Mouse (Mus musculus): ENCODE results near the gene Uncx. TPM values are rescaled to one million over a fixed set of nuclear protein-coding genes. Genes with fewer than 3 reads are reported as not detected.
A peak's percentile ranks its signal among the peaks of the same experiment; 100 is the strongest.

Gene Uncx
- polyA plus RNA-seq, 1 experiment from 2014 or later, result 48.8 TPM

GRCm38 (mm10) chr5:139557079-139557478, 13.8 kb downstream of the Uncx start:
- H3K4me2 ChIP-seq, result no peak overlapping the region
- H3K4me1 ChIP-seq, result peaks cover 55% of the 10 kb centered on the region
- H3K9me3 ChIP-seq, result no peaks in the 10 kb centered on the region
- H3K36me3 ChIP-seq (replicated peaks), result no peaks in the 10 kb centered on the region
- H3K9ac ChIP-seq, result no peak overlapping the region
- H3K27ac ChIP-seq, result no peak overlapping the region
- no peak for ATAC-seq (replicated peaks)
- peaks cover 54% of the 10 kb centered on the region for H3K27me3 ChIP-seq (replicated peaks)
- H3K4me3 ChIP-seq, result no peak overlapping the region
- WGBS, result 5% methylated on average over 10 of the region's 10 CpGs

GRCm38 (mm10) chr5:139557531-139558467, 14.5 kb downstream of the Uncx start:
- H3K27me3 ChIP-seq (replicated peaks), result peaks cover 51% of the 10 kb centered on the region
- peak overlapping the region; percentile 40; the same call in 1 of the 2 replicates for H3K27ac ChIP-seq
- H3K36me3 ChIP-seq (replicated peaks), result no peaks in the 10 kb centered on the region
- ATAC-seq (replicated peaks), result peak; percentile 43
- H3K9me3 ChIP-seq, result no peaks in the 10 kb centered on the region
- H3K4me3 ChIP-seq, result peak overlapping the region; percentile 10; the same call in 1 of the 2 replicates
- no peak overlapping the region for H3K9ac ChIP-seq
- H3K4me1 ChIP-seq, result peaks cover 48% of the 10 kb centered on the region
- H3K4me2 ChIP-seq, result peak overlapping the region; percentile 37
- 2% methylated on average over 43 of the region's 43 CpGs for whole genome bisulfite sequencing

- peak overlapping the region; percentile 37 for H3K4me2 ChIP-seq
- H3K4me3 ChIP-seq, result peak overlapping the region; percentile 10; the same call in 1 of the 2 replicates
- no peaks in the 10 kb centered on the region for H3K9me3 ChIP-seq
- H3K4me1 ChIP-seq, result peaks cover 43% of the 10 kb centered on the region
- 0% methylated on average over 16 of the region's 16 CpGs for WGBS
- peak overlapping the region; percentile 40; the same call in 1 of the 2 replicates for H3K27ac ChIP-seq
- H3K36me3 ChIP-seq (replicated peaks), result no peaks in the 10 kb centered on the region
- peak; percentile 72 for ATAC-seq (replicated peaks)
- no peak overlapping the region for H3K9ac ChIP-seq
- H3K27me3 ChIP-seq (replicated peaks), result peaks cover 51% of the 10 kb centered on the region
These were observed 15.1 kb downstream of the Uncx start for GRCm38 (mm10) chr5:139558468-139558804.

GRCm38 (mm10) chr5:139558917-139559660, 15.8 kb downstream of the Uncx start:
- peaks cover 43% of the 10 kb centered on the region for H3K4me1 ChIP-seq
- H3K36me3 ChIP-seq (replicated peaks), result no peaks in the 10 kb centered on the region
- no peak overlapping the region for H3K4me3 ChIP-seq
- WGBS, result 9% methylated on average over 12 of the region's 12 CpGs
- peak overlapping the region; percentile 57 for H3K27ac ChIP-seq
- no peak overlapping the region for H3K9ac ChIP-seq
- H3K4me2 ChIP-seq, result peak overlapping the region; percentile 24
- H3K27me3 ChIP-seq (replicated peaks), result peaks cover 47% of the 10 kb centered on the region
- ATAC-seq (replicated peaks), result peak; percentile 46; the same call in 1 of the 2 replicates
- no peaks in the 10 kb centered on the region for H3K9me3 ChIP-seq

GRCm38 (mm10) chr5:139559782-139560181, 16.5 kb downstream of the Uncx start:
- H3K27me3 ChIP-seq (replicated peaks), result peaks cover 48% of the 10 kb centered on the region
- no peak overlapping the region for H3K9ac ChIP-seq
- no peak overlapping the region for H3K4me2 ChIP-seq
- ATAC-seq (replicated peaks), result no peak
- H3K9me3 ChIP-seq, result no peaks in the 10 kb centered on the region
- H3K27ac ChIP-seq, result no peak overlapping the region
- H3K36me3 ChIP-seq (replicated peaks), result no peaks in the 10 kb centered on the region
- WGBS, result 51% methylated on average over 7 of the region's 7 CpGs
- peaks cover 39% of the 10 kb centered on the region for H3K4me1 ChIP-seq
- H3K4me3 ChIP-seq, result no peak overlapping the region

GRCm38 (mm10) chr5:139561363-139562001, 18.2 kb downstream of the Uncx start:
- Histone ChIP-seq H3K27ac (no peak overlapping the region), H3K4me2 (no peak overlapping the region), H3K36me3 (replicated peaks) (no peaks in the 10 kb centered on the region), H3K9me3 (no peaks in the 10 kb centered on the region), H3K4me3 (no peak overlapping the region), H3K9ac (no peak overlapping the region), H3K27me3 (replicated peaks) (peaks cover 32% of the 10 kb centered on the region), H3K4me1 (peaks cover 25% of the 10 kb centered on the region)
- ATAC-seq (replicated peaks), result no peak
- 52% methylated on average over 4 of the region's 4 CpGs for WGBS

GRCm38 (mm10) chr5:139564663-139565062, 21.4 kb downstream of the Uncx start:
- Histone ChIP-seq H3K27me3 (replicated peaks) (peaks cover 18% of the 10 kb centered on the region), H3K4me1 (no peaks in the 10 kb centered on the region; the same call in 1 of the 2 replicates), H3K36me3 (replicated peaks) (no peaks in the 10 kb centered on the region), H3K4me2 (no peak overlapping the region), H3K27ac (no peak overlapping the region), H3K4me3 (no peak overlapping the region), H3K9ac (no peak overlapping the region), H3K9me3 (no peaks in the 10 kb centered on the region)
- no peak for ATAC-seq (replicated peaks)
- WGBS, result 51% methylated on average over 2 of the region's 2 CpGs

- Histone ChIP-seq H3K4me2 (no peak overlapping the region), H3K9ac (no peak overlapping the region), H3K36me3 (replicated peaks) (no peaks in the 10 kb centered on the region), H3K9me3 (no peaks in the 10 kb centered on the region), H3K4me1 (no peaks in the 10 kb centered on the region; the same call in 1 of the 2 replicates), H3K4me3 (no peak overlapping the region), H3K27ac (no peak overlapping the region), H3K27me3 (replicated peaks) (peaks cover 12% of the 10 kb centered on the region)
- ATAC-seq (replicated peaks), result no peak
- WGBS, result 63% methylated on average over 4 of the region's 4 CpGs
These were observed 22.2 kb downstream of the Uncx start for GRCm38 (mm10) chr5:139565462-139565861.

GRCm38 (mm10) chr5:139566640-139567399, 23.5 kb downstream of the Uncx start:
- no peak overlapping the region for H3K4me2 ChIP-seq
- no peak overlapping the region for H3K27ac ChIP-seq
- no peaks in the 10 kb centered on the region for H3K9me3 ChIP-seq
- H3K27me3 ChIP-seq (replicated peaks), result peaks cover 7% of the 10 kb centered on the region
- H3K4me1 ChIP-seq, result no peaks in the 10 kb centered on the region; the same call in 1 of the 2 replicates
- no peak overlapping the region for H3K4me3 ChIP-seq
- 71% methylated on average over 6 of the region's 6 CpGs for WGBS
- no peaks in the 10 kb centered on the region for H3K36me3 ChIP-seq (replicated peaks)
- no peak for ATAC-seq (replicated peaks)
- H3K9ac ChIP-seq, result no peak overlapping the region

- WGBS, result 25% methylated on average over 2 of the region's 2 CpGs
- peak; percentile 42; the same call in 1 of the 2 replicates for ATAC-seq (replicated peaks)
- no peaks in the 10 kb centered on the region for H3K9me3 ChIP-seq
These were observed 24.8 kb downstream of the Uncx start for GRCm38 (mm10) chr5:139568079-139568478.

GRCm38 (mm10) chr5:139572526-139572925, 29.2 kb downstream of the Uncx start:
- WGBS, result 21% methylated on average over 7 of the region's 7 CpGs

More at GRCm38 (mm10) chr5:139568079-139568478, 24.8 kb downstream of the Uncx start:
- Histone ChIP-seq H3K4me3 (no peak overlapping the region), H3K9ac (no peak overlapping the region), H3K4me1 (peaks cover 3% of the 10 kb centered on the region; the same call in 1 of the 2 replicates), H3K36me3 (replicated peaks) (no peaks in the 10 kb centered on the region), H3K27ac (no peak overlapping the region), H3K27me3 (replicated peaks) (peaks cover 4% of the 10 kb centered on the region), H3K4me2 (no peak overlapping the region)

More at GRCm38 (mm10) chr5:139572526-139572925, 29.2 kb downstream of the Uncx start:
- Histone ChIP-seq H3K4me1 (peaks cover 3% of the 10 kb centered on the region; the same call in 1 of the 2 replicates), H3K9ac (no peak overlapping the region), H3K27ac (no peak overlapping the region), H3K27me3 (replicated peaks) (no peaks in the 10 kb centered on the region), H3K4me3 (no peak overlapping the region), H3K36me3 (replicated peaks) (no peaks in the 10 kb centered on the region), H3K4me2 (no peak overlapping the region), H3K9me3 (no peaks in the 10 kb centered on the region)
- no peak for ATAC-seq (replicated peaks)

Measured in midbrain, embryonic 15.5 days (tissue).